Mouse (Mus musculus) T-cell, adult 2 months (primary cell): ENCODE data around the gene Tbc1d10a.

ENCODE experiments used
- DNase-seq: peaks from one replicate; pipeline ENCODE4 v3.0.0; 2022; ENCODE audit warnings: low spot score

The Tbc1d10a gene

DNA sequence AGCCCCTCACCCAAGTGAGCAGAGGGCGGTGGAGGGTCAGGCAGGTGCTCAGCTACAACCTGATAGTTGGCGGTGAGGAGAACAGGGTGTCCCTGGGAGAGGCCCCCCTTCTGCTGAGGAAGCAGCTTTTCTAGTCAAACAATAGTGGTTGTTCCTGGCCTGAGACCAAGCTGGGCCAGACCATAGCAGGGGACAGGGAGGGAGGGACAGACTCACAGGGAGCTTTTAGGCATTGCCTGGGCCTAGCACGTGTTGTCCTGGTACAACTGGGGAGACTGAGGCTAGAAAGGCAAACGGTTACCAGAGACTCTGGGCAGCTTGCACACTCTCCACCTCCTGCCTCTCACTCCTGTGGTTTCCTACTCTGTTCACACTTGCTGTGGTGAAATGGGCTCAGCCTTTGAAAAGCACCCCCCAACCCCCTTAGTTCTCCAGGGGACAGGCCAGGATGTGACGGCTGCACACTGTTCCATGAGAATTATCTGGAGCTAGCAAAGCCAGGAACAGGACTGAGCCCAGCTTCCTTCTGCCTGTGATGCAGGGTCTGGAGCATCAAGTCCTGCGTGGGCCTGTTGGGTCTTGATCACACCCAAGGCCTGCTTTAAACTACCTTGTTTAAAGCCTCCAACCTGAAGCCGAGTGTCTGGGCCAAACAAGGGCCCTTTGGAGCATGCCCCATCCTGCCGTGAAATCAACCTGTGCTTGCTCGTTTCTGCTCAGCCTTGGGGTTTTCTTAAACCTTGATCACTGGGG, 29.8 kb downstream of the Tbc1d10a start:
- no peak for DNase-seq

DNA sequence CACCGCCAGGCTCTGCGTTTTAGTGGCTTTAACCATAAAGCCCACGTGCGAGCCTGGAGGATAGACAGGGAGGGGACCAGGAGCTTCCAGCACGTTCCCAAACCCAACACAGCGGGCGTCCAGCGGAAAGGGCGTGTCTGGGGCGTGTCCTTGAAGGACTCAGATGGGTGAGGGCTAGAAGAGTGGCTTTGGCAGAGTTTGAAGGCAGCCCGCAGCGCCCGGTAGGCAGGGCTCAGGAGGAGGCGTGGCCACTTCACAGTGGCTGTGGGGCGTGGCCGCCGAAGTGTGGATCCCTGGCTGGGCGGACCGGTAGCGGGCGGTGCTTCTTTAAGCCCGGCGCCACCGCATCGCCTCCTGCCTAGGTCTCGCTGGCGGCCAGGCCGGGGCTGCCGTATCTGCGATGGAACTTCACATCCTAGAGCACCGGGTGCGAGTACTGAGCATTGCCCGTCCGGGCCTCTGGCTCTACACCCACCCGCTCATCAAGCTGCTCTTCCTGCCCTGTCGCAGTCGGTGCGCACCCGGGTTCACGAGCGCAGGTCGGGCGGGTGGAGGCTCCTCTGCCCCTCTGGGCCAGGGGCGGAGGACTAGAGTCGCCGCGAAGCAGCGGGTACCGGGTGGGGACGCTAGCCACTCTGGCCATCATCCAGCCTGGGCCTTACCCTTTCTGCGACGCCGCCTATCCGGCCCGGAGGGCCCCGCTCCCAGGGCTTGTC, 31.5 kb downstream of the Tbc1d10a start, which contains the start of gene Castor1:
TSS of gene Castor1 (plus strand) at position 312 of the 716 bp plus-strand sequence.
- DNase-seq: peak; percentile 88

DNA sequence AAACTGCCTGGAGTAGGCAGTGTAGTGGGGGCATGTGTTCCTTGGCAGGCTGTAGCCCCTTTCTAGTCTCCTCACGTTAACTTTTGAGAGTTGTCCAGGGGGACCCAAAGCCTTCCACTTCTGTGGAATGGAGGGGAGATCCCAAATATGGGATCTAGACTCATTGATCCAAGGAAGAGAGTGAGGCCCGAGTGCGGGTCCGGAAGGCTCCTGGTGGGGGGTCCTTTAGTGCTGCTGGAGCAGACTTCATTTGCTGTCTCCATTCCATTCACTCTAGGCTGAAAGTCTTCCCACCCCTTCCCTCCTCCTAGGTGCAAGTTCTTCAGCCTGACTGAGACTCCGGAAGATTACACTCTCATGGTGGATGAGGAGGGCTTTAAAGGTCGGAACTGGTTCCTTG, 32.0 kb downstream of the Tbc1d10a start:
- no peak for DNase-seq

DNA sequence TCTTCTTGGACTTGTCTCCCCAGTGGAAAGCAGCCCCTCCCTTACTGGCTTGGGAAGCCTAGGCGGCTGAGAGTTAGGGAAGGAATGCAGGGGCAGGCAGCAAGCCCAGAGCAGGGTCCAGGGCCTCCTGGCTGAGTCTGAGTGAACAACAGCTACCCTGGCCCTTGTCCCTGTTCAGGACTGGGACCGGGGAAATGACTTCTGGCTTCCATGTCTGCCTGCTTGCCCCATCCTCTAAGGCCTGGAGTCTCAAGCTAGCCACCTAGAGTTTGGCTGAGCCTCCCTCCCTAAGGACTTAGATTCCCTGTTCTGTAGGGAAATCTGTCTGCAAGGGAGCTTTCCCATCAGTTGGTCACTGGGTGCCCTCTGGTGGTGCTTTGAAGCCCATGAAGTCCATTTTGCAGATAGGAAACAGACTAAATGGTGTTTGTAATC, 32.7 kb downstream of the Tbc1d10a start:
- DNase-seq: no peak

DNA sequence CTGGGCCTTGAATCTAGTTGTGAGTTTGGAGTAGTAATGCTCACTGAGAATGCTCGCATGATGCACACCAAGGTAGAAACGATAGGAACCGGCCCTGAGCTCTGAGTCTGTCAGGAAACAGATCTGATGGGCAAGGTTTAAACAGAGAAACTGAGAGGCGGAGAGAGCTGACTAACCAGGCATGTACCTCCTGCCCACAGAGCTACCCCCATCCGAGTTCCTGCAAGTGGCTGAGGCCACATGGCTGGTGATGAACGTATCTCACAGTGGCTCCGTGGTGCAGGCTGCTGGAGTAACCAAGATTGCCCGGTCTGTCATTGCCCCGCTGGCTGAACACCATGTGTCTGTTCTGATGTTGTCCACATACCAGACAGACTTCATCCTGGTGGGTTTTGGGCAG, 33.3 kb downstream of the Tbc1d10a start:
- no peak for DNase-seq

DNA sequence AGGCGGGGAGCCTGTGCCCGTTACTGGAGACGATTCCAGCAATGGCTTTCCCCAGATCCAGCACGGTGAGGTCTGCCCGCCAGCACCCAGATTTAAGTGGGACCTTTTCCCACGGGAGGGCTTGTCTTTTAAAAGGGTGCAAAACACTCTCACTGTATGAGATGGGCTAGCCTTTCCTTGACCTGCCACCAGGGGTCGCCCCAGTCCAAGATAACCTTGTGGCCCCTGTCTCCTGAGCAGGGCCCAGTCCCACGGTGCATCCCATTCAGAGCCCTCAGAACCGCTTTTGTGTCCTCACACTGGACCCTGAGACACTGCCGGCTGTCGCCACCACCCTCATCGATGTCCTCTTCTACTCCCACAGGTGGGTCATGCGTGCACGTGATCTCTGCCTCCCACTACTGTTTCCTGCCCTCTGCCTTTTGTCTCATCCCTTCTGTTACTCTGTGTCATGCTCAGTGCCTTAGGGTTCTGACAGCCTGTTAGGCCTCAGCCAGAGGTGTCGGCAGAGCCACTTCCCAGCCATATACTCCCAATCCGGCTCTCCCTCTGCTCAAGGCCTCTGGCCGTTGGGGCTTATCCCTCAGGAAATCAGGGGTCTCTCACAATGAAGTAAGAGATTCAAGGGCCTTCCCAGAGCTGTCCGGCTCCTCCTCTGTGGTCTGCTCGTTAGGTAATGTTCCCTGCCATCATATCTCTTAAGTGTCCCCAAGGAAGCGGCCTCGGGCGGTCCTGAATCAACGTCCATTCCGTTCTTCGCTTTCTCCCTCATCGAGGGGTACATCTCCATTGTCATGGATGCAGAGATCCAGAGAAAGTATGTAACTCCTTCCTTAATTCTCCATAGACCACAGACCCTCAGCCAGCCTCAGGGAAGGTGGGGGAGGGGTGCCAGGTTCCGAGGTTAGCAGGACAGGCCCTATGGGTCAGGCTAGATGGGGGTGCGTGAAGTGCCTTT, 34.1 kb downstream of the Tbc1d10a start:
- DNase-seq: peak; percentile 77

DNA sequence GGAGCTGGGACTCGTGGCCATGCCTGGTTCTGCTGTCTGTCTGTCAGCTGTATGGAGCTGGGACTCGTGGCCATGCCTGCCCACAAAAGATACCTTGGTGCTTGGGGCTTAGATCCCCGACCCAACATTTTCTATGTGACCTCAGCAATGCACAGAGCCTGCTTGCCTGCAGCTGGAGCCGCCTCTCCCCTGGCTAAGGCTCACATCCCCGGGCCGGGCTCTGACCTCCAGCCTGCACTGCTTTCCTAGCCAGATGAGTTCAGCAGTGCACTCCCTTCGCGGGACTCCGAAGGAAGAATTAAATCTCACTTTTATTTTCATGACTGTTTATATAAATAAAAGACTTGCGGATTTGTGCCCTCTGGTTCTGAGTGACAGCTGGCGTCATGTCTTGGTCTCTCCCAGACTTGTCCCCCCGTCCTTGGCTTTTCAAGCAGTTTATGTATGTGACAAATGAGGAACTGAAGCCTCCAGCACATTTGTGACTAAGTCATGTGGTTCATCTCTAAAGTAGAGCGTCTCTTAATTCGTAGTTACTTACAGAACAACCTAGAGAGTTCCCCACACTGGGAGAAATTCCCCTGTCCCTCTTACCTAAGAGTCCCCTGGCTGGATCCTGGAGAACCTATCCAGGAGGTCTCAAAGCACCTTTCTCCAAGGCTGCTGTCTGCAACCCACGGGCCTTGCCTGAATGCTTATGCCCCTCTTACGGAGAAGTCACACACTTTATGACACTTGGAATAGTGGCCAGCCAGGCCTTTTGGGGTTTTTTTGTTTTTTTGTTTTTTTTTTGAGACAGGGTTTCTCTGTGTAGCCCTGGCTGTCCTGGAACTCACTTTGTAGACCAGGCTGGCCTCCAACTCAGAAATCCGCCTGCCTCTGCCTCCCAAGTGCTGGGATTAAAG, 35.7 kb downstream of the Tbc1d10a start:
- no peak for DNase-seq

DNA sequence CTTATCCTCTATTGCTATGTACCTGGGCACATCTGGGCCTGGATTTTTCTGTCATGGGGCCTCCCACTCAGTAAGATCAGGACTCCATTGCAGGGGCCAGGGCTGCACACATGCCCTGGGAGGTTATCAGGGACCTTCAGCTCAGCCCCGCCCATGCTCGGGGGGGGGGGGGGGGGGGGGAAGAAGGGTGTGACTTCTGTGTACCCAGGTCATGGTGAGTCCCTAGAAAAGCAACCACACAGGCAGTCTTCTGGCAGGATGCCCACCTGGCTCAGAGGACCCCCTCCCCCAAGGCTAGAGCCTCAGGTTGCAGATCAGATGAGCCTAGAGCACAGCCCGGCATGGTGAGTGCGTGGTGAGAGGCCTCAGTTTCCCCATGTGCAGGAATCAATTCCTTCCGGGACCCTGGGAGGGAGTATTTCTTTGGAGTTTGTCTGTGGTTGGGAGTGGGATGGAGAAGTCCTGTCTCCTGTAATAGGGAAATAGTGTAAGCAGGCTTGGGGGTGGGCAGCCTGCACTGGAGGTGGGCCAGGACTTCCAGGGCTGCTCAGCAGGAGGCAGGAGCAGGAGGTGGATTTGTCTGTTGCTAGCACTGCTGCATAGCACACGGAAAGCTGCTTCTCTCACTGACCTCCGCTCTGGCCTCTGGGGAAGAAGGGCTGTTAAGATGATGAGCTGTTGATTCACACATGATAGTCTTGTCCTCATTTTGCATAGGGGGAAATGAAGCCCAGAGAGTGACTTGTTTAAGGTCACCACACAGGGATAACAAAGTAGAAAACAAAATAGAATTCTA, 37.0 kb downstream of the Tbc1d10a start:
- no peak for DNase-seq

DNA sequence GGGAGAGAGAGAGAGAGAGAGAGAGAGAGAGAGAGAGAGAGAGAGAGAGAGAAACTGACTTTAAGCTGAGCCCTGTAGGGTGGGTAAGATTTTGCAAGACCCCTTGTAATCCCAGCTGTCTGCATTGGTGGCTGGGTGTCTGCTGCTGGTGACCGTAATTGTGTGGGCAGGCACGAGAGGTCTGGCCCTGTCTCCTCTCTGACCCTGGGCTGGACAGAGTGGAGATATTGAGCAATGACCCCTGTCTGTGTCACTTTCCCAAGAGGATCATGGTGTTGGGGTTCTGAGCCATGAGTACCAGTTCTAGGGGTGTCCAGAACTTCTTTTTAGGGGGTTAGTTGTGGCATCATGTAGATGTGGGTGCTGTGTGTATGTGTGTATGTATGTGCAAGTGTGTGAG, 37.6 kb downstream of the Tbc1d10a start:
- DNase-seq: no peak

DNA sequence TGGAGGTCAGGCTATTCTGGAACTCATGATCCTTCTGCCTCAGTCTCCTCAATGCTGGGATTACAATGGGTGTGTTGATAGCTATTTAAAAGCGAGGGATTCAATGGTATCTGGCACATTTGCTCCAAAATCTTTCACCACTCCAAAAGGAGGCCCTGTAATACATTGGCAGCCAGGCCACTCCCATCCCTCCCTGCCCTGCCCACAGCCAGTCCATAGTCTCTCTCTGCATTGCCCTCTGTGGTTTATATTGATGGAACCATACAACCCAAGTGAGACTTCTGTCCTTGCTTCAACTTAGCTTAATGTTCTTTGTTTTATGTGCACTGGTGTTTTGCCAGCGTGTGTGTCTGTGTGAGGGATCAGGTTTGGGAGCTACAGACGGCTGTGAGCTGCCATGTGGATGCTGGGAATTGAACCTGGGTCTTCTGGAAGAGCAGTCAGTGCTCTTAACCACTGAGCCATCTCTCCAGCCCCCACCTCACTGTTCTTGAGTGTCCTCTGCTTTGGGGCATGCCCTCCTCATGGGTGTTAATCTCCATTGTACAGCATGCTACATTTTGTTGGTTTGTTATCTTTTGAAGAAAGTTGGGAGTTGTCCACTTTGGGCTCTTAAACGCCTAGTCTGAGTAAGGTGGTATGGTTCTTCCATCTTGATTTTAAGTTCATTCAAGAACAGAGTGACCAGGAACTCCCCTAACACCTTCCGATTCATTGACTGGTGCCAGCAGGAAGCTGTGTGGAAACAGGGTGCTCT, 40.2 kb downstream of the Tbc1d10a start:
- DNase-seq: no peak

DNA sequence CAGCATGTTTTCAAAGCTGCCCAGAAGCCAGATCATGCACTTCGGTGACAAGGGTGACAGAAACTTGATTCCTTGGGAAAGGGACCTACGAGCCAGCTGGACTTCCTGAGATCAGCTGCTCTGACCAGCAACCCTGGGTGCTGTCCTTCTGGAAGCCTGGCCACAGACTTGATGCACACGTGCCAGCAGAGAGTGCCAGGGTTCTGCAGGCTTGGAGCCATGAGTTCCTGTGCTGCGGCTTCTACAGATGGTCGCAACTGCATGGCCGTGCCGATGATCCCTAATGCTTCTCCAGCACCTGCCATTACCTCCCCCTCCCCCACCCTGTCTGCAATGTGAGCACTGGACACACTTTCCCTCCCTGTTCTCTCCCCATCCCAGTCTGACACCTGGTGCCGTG, 41.9 kb downstream of the Tbc1d10a start:
- no peak for DNase-seq

DNA sequence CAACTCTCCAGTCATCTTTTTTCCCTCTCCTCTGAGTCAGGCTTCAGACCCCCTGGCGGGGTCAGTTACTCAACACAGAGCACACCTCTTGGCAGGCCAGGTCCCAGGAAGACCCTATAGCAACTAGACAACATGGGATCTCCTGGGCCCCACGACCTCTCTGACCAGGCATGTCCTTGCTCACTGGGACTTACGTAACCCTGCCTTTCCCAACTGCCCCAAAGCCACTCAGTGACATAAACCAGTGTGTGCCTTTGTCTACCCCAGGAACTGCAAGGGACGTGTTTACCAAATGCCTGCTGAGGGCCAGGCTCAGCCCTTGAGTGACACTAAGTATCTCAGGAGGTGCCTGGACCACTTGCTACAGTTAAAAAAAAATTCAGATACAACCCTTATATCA, 43.3 kb downstream of the Tbc1d10a start:
- no peak for DNase-seq

DNA sequence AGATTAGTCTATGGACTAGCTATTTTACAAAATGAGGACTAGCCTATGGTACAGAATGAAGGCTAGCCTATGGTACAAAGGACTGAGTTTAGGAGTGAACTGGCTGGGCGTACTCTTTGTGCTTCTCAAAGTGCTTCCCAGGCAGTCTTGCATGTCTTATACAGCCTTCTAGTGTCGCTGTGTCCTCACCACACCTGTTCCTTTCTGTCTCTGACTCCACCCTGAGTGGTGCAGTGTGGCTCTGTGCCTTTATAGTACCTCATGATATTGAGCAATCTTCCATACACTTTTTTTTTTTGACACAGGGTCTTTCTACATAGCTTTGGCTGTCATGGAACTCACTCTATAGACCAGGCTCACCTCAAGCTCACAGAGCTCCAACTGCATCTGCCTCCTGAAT, 44.8 kb downstream of the Tbc1d10a start:
- DNase-seq: no peak

DNA sequence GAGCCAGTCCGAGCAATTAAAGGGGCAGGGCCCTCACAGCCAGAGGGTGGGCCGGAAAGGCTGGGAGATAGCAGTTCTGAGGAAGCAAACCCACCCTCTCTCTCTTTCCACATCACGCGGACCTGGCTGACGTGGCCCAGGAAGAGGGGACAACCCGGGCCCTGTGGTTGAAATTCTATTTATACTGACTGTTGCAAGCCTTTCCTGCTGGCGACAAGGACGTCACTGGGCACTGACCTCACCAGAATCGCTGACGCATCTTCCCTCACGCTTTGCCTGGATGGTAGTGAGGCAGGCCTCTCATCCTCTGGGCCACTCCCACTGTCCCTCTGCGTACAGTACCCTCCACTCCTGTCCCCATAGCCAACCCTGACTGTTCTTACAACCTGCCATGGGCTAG, 46.1 kb downstream of the Tbc1d10a start:
- no peak for DNase-seq

DNA sequence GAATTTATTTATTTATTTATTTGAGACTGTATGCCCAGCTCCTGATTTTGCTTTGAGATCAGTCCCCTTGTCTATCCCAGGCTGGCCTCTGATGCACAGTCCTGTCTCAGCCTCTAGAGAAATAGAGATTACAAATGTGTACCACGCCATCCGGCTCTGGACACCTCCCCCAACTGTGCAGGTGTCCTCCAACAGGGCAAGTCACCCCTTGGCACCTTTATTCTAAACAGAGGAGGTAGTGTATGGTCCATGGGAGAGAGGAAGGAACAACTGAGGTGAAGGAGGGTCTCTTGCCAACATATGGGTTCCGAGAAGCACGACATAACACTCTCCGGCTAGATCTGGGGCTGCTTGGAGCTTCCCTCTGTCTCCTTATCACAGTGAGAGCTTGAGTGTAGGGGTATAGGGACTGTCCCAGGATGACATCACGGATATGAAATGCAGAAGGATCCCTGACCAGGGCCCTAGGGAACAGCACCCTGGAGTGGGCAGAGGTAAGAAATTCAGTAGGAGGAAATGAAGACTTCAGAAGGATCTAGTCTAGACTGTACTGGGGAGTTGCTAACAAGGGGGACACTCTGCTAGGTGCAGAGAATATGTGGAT, 48.6 kb downstream of the Tbc1d10a start:
- no peak for DNase-seq

DNA sequence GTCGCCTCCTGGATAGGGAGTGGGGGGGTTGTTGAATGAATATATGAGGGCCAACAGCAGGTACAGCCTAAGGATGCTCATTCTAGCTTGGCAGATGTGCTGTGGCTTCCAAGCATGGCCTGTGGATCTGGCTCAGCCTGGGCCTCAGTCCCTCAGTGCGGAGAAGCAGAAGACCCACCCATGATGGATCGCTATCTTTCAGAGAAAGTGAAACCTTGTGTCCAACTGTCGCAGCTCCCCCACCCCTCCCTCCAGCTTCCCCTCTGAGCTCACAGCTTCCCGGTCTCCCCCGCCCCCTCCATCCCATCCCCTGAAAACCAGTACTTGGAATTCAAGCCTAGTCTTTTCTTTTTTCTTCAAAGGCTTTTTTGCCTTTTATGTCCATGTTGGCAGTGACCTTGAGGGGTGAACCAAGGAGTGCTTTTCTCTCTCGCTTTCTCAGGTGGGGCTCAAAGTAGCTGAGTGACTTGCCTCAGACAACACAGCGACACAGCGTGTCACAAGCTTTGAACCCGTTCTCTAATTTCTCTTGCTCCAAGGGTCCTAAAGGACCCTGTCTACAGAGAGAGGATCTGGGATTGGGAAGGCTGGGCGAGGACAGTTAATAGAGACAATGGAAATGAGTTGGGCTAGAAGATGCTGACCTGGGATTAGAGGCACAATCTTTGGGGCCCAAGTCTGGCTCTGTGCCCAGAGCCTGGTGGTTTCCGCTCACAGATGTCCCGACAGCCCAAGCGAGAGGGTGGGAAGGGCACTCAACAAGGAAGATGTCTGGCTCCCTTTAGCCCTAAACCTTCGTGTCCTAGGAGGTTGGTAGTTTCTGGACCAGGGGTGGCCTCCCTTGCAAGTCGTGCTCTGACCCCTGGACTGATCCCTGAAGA, 49.3 kb downstream of the Tbc1d10a start, which contains the start of gene Osm:
TSS of gene Osm (plus strand) at position 756 of the 881 bp plus-strand sequence.
- DNase-seq: peak; percentile 64

DNA sequence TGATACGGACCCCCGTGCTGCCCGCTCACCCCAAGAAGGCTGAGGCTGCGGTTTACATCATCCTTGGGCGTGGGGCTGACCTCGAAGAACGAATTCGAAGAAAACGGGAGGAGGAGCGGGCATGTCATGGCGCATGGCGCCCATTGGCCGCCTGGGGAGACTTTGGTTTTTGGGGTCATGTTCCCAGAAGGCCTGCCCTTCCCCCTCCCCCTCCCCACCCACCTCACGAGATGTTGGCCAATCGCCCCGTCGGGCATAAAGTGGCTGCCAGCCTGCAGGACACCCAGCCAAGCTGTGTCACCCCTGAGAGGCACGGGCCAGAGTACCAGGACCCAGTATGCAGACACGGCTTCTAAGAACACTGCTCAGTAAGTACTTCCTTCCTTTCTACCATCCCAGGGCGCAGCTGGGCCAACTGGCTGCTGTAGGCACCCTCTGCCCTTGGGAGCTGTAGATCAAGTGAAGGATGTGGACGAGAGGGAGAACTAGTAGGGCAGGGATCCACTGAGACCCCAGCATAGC, 50.0 kb downstream of the Tbc1d10a start:
- DNase-seq: no peak

DNA sequence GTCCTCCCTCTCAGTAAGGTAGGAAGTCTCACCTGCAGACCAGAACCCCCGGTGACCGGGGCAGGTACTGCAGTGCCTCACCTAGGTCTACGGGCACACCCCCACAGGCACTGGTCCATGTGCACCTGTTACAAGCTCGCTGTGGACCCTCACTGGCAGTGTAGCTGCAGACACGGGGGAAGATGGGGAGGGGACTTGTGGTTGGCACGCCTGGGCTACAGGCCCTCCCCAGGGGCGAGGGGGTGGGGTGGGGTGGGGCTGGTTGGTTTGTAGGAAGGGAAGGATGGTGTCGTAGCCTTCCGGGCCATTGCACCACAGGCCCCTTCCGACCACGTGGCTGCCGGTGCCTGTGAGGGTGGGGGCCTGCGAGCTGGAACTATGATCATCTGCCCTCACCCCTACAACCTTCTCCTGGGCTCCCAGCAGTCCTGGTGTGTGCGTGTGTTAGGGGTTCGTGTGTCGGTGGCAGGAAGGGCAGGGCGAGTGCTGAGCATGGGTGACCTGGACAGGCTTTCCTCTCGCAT, 50.9 kb downstream of the Tbc1d10a start:
- peak; percentile 69 for DNase-seq
